Mouse (Mus musculus) Patski (cell line): ENCODE data around the gene Selenow. TPM values are rescaled to one million over a fixed set of nuclear protein-coding genes. Genes with fewer than 3 reads are reported as not detected.

Experiments used
- ATAC-seq: fragments of 100-300 bp; one replicate; pipeline ENCODE4 v1.8.0; 2021
- CTCF ChIA-PET: fragments of 350-600 bp; sonication (Branson Sonifier 250); formaldehyde crosslinking; loops from one replicate; lab custom pipeline; 2022; ENCODE audit warnings: inconsistent platforms; lab: Charles Lee
- POLR2A ChIA-PET: fragments of 350-600 bp; sonication (Branson Sonifier 250); formaldehyde crosslinking; loops from one replicate; lab custom pipeline; 2022; ENCODE audit warnings: antibody characterized with exemption, inconsistent platforms; lab: Charles Lee
- DNase-seq: peaks from one replicate; pipeline ENCODE4 v3.0.0-alpha.2; 2011; ENCODE audit warnings: low read depth, low spot score
- H3K27me3 ChIP-seq: fragments of 371-371 bp; one replicate; pipeline ENCODE4 v1.5.1; 2021
- CTCF ChIP-seq: fragments of 100-300 bp; IDR thresholded peaks from one replicate; pipeline ENCODE4 v1.5.1; 2021
- in situ Hi-C: fragments of 300-500 bp; cut with MboI; formaldehyde crosslinking; loops from 3 replicates; pipeline ENCODE4 v1.11.1; 2018; ENCODE audit warnings: low pct_unique_long_range_greater_than_20kb, mixed read lengths
- polyA plus RNA-seq: library from polyadenylated mRNA; unstranded; gene quantifications from one replicate; pipeline ENCODE4 v1.2.3, GENCODE M21; 2021

The Selenow gene
- polyA plus RNA-seq, 1 experiment from 2014 or later, result 96.2 TPM

DNA sequence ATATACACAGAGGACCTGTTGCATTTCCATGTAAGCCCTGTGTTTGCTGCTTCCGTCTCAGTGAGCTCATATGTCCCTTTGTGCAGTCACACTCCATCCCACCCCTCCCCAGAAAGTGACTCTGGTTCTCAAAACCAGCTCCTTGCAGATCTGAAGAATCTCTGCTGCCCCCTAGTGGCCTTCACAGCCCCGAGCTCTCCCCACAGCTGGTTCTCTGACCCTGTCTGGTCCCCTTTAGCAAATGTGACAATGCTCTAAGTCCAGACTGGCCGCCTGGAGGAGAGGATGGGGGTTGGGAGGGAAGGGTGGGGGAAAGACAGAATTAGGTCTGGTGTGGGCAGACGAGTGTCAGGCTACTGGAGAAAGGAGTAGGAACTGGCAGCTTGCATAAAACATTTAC is 10.0 kb downstream of the Selenow start:
- H3K27me3 ChIP-seq, result peaks cover 14% of the 10 kb centered on the region
- in situ Hi-C loops, result no loop called here
- ChIA-PET POLR2A (no interaction called here), CTCF (interaction anchor here (0.6 to 2.7 kb wide), 9 partner anchors 9 to 63 kb away, joined by 3 to 21 read pairs (median 3); partner anchors contain the start of gene Ehd2)
- peak; percentile 89 for ATAC-seq
- peak; percentile 85 for TF ChIP-seq CTCF
- DNase-seq, result no peak

DNA sequence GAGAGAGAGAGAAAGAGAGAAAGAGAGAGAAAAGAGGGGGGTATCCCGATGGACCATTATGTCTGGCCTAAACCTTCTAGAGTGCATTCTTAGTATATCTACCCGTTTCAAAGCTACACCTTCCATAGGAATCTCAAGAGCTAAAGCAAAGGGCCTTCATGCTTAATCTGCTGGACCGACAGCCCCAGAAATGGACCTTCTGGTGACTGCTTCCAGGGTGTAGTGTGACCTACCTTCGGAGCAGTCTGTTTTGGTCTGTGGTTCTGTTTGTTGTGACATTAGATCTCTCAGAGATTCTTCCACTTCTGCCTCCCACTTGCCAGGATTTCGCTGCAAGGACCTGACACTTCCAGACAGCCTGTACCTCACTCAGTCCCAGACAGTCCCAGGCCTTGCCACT is 11.7 kb downstream of the Selenow start:
- CTCF ChIA-PET, result interaction anchor here (1.0 to 2.7 kb wide), 3 partner anchors 9 to 14 kb away, joined by 3 to 21 read pairs (median 4); no protein-coding TSS in a partner anchor
- no peak for ATAC-seq
- no peak for TF ChIP-seq CTCF
- DNase-seq, result no peak
- H3K27me3 ChIP-seq, result peaks cover 18% of the 10 kb centered on the region
- in situ Hi-C loops, result no loop called here
- POLR2A ChIA-PET, result interaction anchor here (0.5 kb wide), 1 partner anchor 55 kb away, joined by 4 read pairs; no protein-coding TSS in a partner anchor

DNA sequence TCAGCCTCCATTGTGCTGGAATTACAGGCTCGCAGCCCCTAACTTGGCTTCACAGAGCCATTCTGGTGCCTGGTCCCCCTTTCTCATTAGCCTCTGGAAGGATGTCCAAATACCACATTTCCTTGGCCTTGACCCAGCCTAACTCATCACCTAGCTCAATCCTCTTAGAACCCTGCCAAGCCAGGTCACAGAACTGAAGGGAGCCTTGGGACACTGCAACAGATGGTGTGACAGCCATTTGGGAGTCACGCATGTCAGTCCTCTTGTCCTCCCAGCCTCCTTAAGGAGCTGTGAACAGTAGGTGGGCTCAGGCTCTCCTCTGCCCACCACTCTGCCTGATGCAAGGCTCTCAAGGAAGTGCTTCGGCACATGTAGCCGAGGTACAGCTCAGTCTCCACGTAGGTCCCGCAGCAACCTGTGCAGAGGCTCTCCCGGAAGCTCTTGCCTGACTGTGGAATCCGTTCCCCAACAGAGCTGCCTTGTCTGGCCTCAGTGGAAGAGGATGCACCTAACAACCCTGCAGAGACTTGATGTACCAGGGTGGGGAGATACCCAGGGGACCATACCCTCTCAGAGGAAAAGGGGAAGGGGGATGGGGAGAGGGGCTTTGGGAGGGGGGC is 14.1 kb downstream of the Selenow start:
- ATAC-seq, result no peak
- ChIA-PET POLR2A (no interaction called here), CTCF (interaction anchor here (1.2 to 1.4 kb wide), 2 partner anchors 49 to 67 kb away, joined by 4 to 5 read pairs; no protein-coding TSS in a partner anchor)
- no peak for TF ChIP-seq CTCF
- peaks cover 24% of the 10 kb centered on the region for H3K27me3 ChIP-seq
- in situ Hi-C loops, result no loop called here
- no peak for DNase-seq

DNA sequence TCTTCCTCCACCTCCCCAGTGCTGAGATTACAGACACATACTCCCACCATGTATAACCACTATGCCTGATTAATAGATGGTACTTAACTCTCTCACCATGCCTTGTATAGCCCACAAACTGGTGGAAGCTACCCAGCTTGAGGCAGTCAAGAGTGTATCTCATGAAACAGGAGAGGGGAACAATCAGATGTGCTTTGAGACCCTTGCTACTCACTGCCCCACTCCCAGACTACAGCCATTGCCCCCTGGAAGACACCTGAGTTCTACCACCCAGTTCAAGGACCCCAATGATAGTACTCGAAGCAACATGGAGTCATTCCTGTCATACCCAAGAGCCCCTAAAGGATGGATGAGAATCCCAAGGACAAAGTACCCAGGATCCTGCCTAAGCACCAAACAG is 15.6 kb downstream of the Selenow start:
- no peak for TF ChIP-seq CTCF
- no peak for DNase-seq
- POLR2A ChIA-PET, result no interaction called here
- in situ Hi-C loops, result no loop called here
- ATAC-seq, result no peak
- CTCF ChIA-PET, result interaction anchor here (0.7 kb wide), 1 partner anchor 47 kb away, joined by 3 read pairs; no protein-coding TSS in a partner anchor
- peaks cover 24% of the 10 kb centered on the region for H3K27me3 ChIP-seq

DNA sequence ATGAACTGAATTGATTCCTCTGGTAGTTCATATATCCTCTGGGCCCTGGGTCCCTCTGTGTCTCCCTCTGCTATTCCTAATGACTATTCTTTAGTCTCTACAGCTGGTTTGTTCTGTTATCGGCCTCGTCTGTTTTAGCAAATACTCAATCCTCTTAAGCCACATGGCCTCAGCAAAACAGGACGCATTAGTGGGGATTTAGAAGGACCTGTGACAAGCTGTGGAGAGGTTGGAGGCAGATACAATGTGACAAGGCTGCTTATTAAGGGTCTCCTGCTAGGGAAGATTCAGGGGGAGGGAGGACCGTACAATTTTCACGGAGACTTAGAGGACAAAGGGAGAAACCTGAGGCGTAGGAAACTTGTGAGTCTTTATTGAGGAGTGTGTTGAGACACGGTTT is 16.3 kb downstream of the Selenow start:
- DNase-seq (no peak), ATAC-seq (no peak)
- in situ Hi-C loops, result no loop called here
- POLR2A ChIA-PET, result no interaction called here
- TF ChIP-seq CTCF, result no peak
- H3K27me3 ChIP-seq, result peaks cover 29% of the 10 kb centered on the region
- CTCF ChIA-PET, result no interaction called here

DNA sequence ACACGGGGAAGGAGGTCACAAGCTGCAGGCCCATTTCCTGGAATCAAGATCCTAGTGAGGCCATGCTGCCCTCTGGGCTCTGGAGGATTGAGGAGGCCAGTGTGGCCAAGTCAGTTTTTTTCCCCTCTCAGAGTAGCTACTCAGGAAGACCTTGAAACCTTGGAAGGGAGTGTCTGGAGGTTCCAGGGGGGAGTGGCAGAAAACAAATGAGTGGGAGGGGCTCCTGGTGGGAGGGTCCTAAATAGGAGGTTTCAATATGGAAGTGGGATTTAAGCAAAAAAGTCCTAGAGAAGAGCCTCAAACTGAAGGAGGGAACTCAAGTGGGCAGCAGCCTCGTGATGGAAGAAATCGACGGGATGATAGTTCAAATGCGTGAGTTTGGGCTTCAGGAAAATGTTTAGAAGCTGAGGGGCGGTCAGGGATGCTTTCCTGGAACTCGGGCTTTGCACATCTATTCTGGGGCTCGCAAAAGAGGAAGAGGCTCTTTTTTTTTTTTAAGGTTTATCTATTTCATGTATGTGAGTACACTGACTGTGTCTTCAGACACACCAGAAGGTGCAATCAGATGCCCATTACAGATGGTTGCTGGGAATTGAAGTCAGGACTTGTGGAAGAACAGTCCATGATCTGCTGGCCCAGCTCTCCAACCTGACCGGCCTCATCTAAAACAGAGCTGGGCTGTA is 20.7 kb downstream of the Selenow start:
- peaks cover 17% of the 10 kb centered on the region for H3K27me3 ChIP-seq
- TF ChIP-seq CTCF, result no peak
- DNase-seq, result no peak
- ChIA-PET POLR2A (interaction anchor here (0.8 kb wide), 1 partner anchor 66 kb away, joined by 4 read pairs; no protein-coding TSS in a partner anchor), CTCF (interaction anchor here (2.0 kb wide), 1 partner anchor 10 kb away, joined by 21 read pairs; no protein-coding TSS in a partner anchor)
- in situ Hi-C loops, result no loop called here
- no peak for ATAC-seq

DNA sequence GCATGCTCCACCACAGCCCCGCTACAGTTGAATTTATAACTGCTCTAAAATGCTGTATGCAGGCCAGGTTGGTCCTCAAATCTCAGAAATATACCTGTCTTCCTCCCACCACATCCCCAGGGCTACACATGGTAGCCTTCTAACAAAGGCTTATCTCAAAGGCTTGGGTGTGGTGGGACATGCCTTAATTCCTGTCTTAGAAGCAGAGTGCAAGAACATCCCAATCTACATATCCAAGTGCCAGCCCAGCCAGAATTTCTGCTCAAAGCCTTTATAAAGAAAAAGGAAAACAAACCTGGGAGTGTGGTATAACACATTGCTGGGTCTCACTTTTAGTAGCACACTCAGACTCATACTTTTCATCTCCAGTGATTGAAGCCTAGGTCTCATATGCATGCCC is 28.0 kb downstream of the Selenow start:
- POLR2A ChIA-PET, result no interaction called here
- in situ Hi-C loops, result no loop called here
- no peak for DNase-seq
- peaks cover 4% of the 10 kb centered on the region for H3K27me3 ChIP-seq
- CTCF ChIA-PET, result no interaction called here
- ATAC-seq, result no peak
- no peak for TF ChIP-seq CTCF

DNA sequence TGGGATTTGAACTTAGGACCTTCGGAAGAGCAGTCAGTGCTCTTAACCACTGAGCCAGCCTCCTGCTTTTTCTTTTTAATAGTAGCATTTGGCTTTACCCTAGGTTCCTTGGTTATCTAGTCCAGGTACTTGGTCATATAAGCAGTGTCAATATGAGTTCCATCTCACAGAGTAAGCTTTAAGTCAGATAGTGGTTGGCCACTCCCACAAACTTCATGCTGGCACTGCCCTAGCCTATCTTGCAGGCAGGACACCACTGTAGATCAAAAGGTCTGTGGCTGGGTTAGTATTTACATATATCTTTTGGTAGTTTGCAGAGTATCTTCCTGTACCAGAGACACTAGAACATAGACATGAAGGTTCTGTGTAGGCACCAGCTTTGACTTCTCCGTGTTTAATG is 38.1 kb downstream of the Selenow start:
- TF ChIP-seq CTCF, result no peak
- in situ Hi-C loops, result no loop called here
- H3K27me3 ChIP-seq, result peaks cover 14% of the 10 kb centered on the region
- ATAC-seq (no peak), DNase-seq (no peak)
- POLR2A ChIA-PET, result no interaction called here
- CTCF ChIA-PET, result no interaction called here

DNA sequence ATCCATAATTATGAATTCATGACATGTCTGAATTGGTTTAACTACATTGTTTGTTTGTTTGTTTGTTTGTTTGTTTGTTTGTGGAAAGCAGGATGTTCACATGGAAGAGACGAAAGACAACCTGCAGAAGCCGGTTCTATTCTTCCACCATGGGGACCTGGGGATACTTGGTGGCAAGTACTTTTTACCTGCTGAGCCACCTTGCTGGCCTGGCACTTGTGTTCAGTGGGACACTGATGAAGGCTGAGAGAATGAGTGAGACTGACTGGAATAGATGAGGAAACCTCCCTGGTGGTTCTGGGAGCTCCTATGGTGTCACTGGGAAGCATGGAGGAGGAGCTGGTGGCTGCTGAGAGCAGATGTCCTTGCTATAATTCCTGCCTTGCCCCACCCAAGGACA is 39.9 kb downstream of the Selenow start, which contains the start of gene Crxos:
TSS of gene Crxos (plus strand) at position 301 of the 400 bp plus-strand sequence.
- no peak for ATAC-seq
- no peak for TF ChIP-seq CTCF

DNA sequence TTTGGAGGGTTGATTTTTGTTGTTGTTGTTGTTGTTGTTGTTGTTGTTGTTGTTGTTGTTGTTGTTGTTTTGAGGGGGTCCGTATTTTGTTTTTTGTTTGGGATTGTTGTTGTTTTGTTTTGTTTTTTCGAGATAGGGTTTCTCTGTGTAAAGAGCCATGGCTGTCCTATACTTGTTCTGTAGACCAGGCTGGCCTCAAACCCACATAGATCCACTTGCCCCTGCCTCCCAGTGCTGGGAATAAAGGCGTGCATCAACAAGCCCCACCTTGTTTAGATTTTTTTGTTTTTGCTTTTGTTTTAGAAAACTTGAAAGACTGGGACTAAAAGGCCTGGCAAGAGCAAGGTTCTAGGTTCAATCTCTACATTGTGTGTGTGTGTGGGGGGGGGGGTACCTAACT is 40.4 kb downstream of the Selenow start:
- ChIA-PET POLR2A (no interaction called here), CTCF (no interaction called here)
- no peak for DNase-seq
- peaks cover 12% of the 10 kb centered on the region for H3K27me3 ChIP-seq
- no peak for ATAC-seq
- no peak for TF ChIP-seq CTCF
- in situ Hi-C loops, result no loop called here

More for the DNA sequence above, 39.9 kb downstream of the Selenow start, which contains the start of gene Crxos:
- CTCF ChIA-PET, result no interaction called here
- H3K27me3 ChIP-seq, result peaks cover 17% of the 10 kb centered on the region
- POLR2A ChIA-PET, result no interaction called here
- DNase-seq, result no peak
- in situ Hi-C loops, result no loop called here

DNA sequence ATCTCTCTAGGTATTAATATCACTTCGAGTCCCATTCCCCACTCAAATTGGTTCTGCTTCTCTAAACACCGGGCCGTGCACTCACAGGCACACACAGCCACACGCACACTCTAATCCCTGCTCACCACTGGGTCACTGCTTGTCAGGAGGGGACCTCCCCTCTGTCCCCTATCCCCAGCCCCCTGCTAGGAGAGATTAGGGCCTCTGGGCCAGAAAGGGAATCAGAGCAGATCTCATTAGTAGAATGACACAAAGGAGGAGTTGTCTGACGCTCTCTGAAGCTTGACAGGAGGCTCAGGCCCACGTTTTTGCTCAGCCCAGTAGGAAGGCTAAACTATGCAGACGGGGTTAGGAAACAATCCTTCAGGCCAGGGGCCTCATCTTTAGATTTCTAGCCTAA is 40.8 kb downstream of the Selenow start:
- no peak for TF ChIP-seq CTCF
- ATAC-seq, result no peak
- in situ Hi-C loops, result no loop called here
- no peak for DNase-seq
- peaks cover 11% of the 10 kb centered on the region for H3K27me3 ChIP-seq
- ChIA-PET CTCF (no interaction called here), POLR2A (no interaction called here)
